Mouse (Mus musculus) testis, adult 2 months (tissue): ENCODE results near the gene Gm10840. TPM values are rescaled to one million over a fixed set of nuclear protein-coding genes. Genes with fewer than 3 reads are reported as not detected.

Experiments
- H3K27ac ChIP-seq: fragments of 200-500 bp; 2 replicates; pipeline ENCODE4 v1.5.1; 2012; ENCODE audit warnings: low read depth, low read length; ENCODE audit not compliant: control insufficient read depth, insufficient read depth
- H3K27me3 ChIP-seq: fragments of 200-500 bp; 2 replicates; pipeline ENCODE4 v1.6.1; 2012; ENCODE audit warnings: mild to moderate bottlenecking, low read length, moderate library complexity; ENCODE audit not compliant: control insufficient read depth, insufficient read depth
- H3K36me3 ChIP-seq: fragments of 200-500 bp; 2 replicates; pipeline ENCODE4 v1.6.1; 2012; ENCODE audit warnings: mild to moderate bottlenecking, low read length; ENCODE audit not compliant: control insufficient read depth, insufficient read depth
- H3K4me1 ChIP-seq: fragments of 200-500 bp; 2 replicates; pipeline ENCODE4 v1.6.1; 2012; ENCODE audit warnings: low read length; ENCODE audit not compliant: control insufficient read depth, insufficient read depth
- H3K4me3 ChIP-seq: fragments of 200-500 bp; 2 replicates; pipeline ENCODE4 v1.5.1; 2012; ENCODE audit warnings: low read depth, mild to moderate bottlenecking, low read length, moderate library complexity, mixed read lengths; ENCODE audit not compliant: control insufficient read depth
- CTCF ChIP-seq: fragments of 200-500 bp; IDR thresholded peaks from 2 replicates; pipeline ENCODE4 v1.5.1; 2012; ENCODE audit warnings: low read depth, mild to moderate bottlenecking, inconsistent platforms, low read length, moderate library complexity; ENCODE audit not compliant: control insufficient read depth, insufficient read depth, insufficient replicate concordance
- POLR2A ChIP-seq: fragments of 200-500 bp; IDR thresholded peaks from 2 replicates; pipeline ENCODE4 v1.6.1; 2012; ENCODE audit warnings: low read depth, mild to moderate bottlenecking, inconsistent platforms, low read length, moderate library complexity; ENCODE audit not compliant: control insufficient read depth
- polyA plus RNA-seq: library from polyadenylated mRNA; depleted of rRNA; stranded (reverse); fragments of >200 nt; gene quantifications from 2 replicates; pipeline ENCODE4 v1.2.3, GENCODE M21; 2012

The Gm10840 gene
- polyA plus RNA-seq, 1 experiment = 124 TPM

GRCm38 (mm10) chr11:106156257-106156656, 4.4 kb upstream of the Gm10840 start:
- Histone ChIP-seq H3K27ac (no peak overlapping the region), H3K27me3 (no peaks in the 10 kb centered on the region), H3K36me3 (no peaks in the 10 kb centered on the region; the same call in 1 of the 2 replicates), H3K4me1 (peaks cover 20% of the 10 kb centered on the region), H3K4me3 (no peak overlapping the region)
- TF ChIP-seq POLR2A (no peak), CTCF (no peak)

GRCm38 (mm10) chr11:106157154-106157553, 3.5 kb upstream of the Gm10840 start:
- Histone ChIP-seq H3K27ac (no peak overlapping the region), H3K36me3 (no peaks in the 10 kb centered on the region; the same call in 1 of the 2 replicates), H3K4me3 (no peak overlapping the region), H3K4me1 (peaks cover 22% of the 10 kb centered on the region), H3K27me3 (no peaks in the 10 kb centered on the region)
- no peak for TF ChIP-seq POLR2A

GRCm38 (mm10) chr11:106158081-106158929, 2.3 kb upstream of the Gm10840 start:
- Histone ChIP-seq H3K4me3 (peak overlapping the region; percentile 87), H3K27me3 (no peaks in the 10 kb centered on the region), H3K36me3 (no peaks in the 10 kb centered on the region; the same call in 1 of the 2 replicates), H3K27ac (no peak overlapping the region; the same call in 1 of the 2 replicates), H3K4me1 (peaks cover 22% of the 10 kb centered on the region)
- TF ChIP-seq CTCF = no peak
- no peak for TF ChIP-seq POLR2A

- TF ChIP-seq POLR2A (no peak), CTCF (no peak)
- Histone ChIP-seq H3K27ac (peak overlapping the region; percentile 79), H3K27me3 (no peaks in the 10 kb centered on the region), H3K36me3 (no peaks in the 10 kb centered on the region; the same call in 1 of the 2 replicates), H3K4me1 (peaks cover 22% of the 10 kb centered on the region), H3K4me3 (peak overlapping the region; percentile 87)
These were observed 1.8 kb upstream of the Gm10840 start for GRCm38 (mm10) chr11:106158930-106159215.

- Histone ChIP-seq H3K4me1 (peaks cover 22% of the 10 kb centered on the region), H3K36me3 (no peaks in the 10 kb centered on the region), H3K27me3 (no peaks in the 10 kb centered on the region), H3K4me3 (peak overlapping the region; percentile 87), H3K27ac (peak overlapping the region; percentile 93)
- no peak for TF ChIP-seq CTCF
These were observed 1.3 kb upstream of the Gm10840 start for GRCm38 (mm10) chr11:106159216-106159920.

- TF ChIP-seq POLR2A (peak; percentile 52), CTCF (no peak)
- Histone ChIP-seq H3K36me3 (no peaks in the 10 kb centered on the region), H3K4me3 (peak overlapping the region; percentile 87), H3K4me1 (peaks cover 22% of the 10 kb centered on the region), H3K27me3 (no peaks in the 10 kb centered on the region), H3K27ac (peak overlapping the region; percentile 93)
These were observed 469 bp upstream of the Gm10840 start for GRCm38 (mm10) chr11:106159921-106160840.

GRCm38 (mm10) chr11:106162237-106162636, 1.6 kb downstream of the Gm10840 start:
- no peaks in the 10 kb centered on the region for H3K36me3 ChIP-seq
- H3K27ac ChIP-seq = no peak overlapping the region
- no peaks in the 10 kb centered on the region for H3K27me3 ChIP-seq
- H3K4me1 ChIP-seq = peaks cover 22% of the 10 kb centered on the region
- TF ChIP-seq CTCF (no peak), POLR2A (no peak)
- H3K4me3 ChIP-seq = no peak overlapping the region
